In genomic region chr8:80880196-80881106, GRCm38 (mm10) we compare ENCODE assay signal across 8 mouse cellular contexts. TPM values are rescaled to one million over a fixed set of nuclear protein-coding genes. Genes with fewer than 3 reads are reported as not detected.
A peak's percentile ranks its signal among the peaks of the same experiment; 100 is the strongest.
DNase-seq lines count a peak whose midpoint lies in the region; ATAC-seq and TF ChIP-seq lines count a peak whose summit lies in the region.

Gene Gab1 (minus strand): TSS chr8:80880519.

- DNase-seq in c-Kit-positive CD71-positive TER-119-positive erythroid progenitor cells, embryonic 14.5 days (ENCODE audit: low spot score), result peak; percentile 28
- peak; percentile 95 for DNase-seq in kidney, postnatal 14 days
- DNase-seq in neural tube, embryonic 10.5 days (ENCODE audit: extremely low spot score, low spot score), result peak; percentile 92

- TF ChIP-seq CTCF in E14TG2a.4 (conservative IDR thresholded peaks at IDR 0.05; ENCODE audit: low read length), result no peak
- 0 out of 2 replicates have a peak, but pooled peaks have one; percentile 7 for TF ChIP-seq CTCF in testis, adult 2 months (IDR thresholded peaks at IDR 0.05; ENCODE audit: control insufficient read depth, insufficient read depth, insufficient replicate concordance, low read depth, low read length)

- H3K9me3 ChIP-seq in E14TG2a.4 (ENCODE audit: low read length), result peaks cover 7% of the 10 kb centered on the region
- H3K9me3 ChIP-seq in forebrain, embryonic 12.5 days, result no peaks in the 10 kb centered on the region
- no peaks in the 10 kb centered on the region for H3K9me3 ChIP-seq in heart, embryonic 14.5 days (ENCODE audit: control insufficient read depth, low read length)
- no peaks in the 10 kb centered on the region for H3K9me3 ChIP-seq in liver, embryonic 12.5 days (replicated peaks)

- H3K4me1 ChIP-seq in E14TG2a.4 (replicated peaks; ENCODE audit: low read depth, low read length), result peaks cover 18% of the 10 kb centered on the region
- peaks cover 23% of the 10 kb centered on the region for H3K4me1 ChIP-seq in forebrain, embryonic 12.5 days
- H3K4me1 ChIP-seq in heart, embryonic 14.5 days (ENCODE audit: control insufficient read depth in 2 of 2, insufficient read depth in 2 of 2, low read length in 2 of 2), result peaks cover 4 to 15% of the 10 kb centered on the region in 2 experiments
- peaks cover 45% of the 10 kb centered on the region for H3K4me1 ChIP-seq in liver, embryonic 12.5 days
- peaks cover 13% of the 10 kb centered on the region for H3K4me1 ChIP-seq in testis, adult 2 months (ENCODE audit: control insufficient read depth, insufficient read depth, low read length)

- H3K4me2 ChIP-seq in forebrain, embryonic 12.5 days, result peak within 1 kb of the TSS; percentile 61
- peak within 1 kb of the TSS; percentile 71 for H3K4me2 ChIP-seq in heart, embryonic 14.5 days (ENCODE audit: low read length)
- H3K4me2 ChIP-seq in liver, embryonic 12.5 days, result peak within 1 kb of the TSS; percentile 92

- 0 out of 2 replicates have a peak, but pooled peaks have one; percentile 11 for TF ChIP-seq POLR2A in testis, adult 2 months (IDR thresholded peaks at IDR 0.05; ENCODE audit: control insufficient read depth, low read depth, low read length)

- peaks cover 56% of the 10 kb centered on the region for H3K27me3 ChIP-seq in E14TG2a.4 (ENCODE audit: insufficient read depth, low read length)
- H3K27me3 ChIP-seq in forebrain, embryonic 12.5 days, result 0 out of 2 replicates have a peak, but pooled peaks cover 4% of the 10 kb centered on the region
- H3K27me3 ChIP-seq in heart, embryonic 14.5 days (ENCODE audit: control insufficient read depth, insufficient read depth, low read length), result no peaks in the 10 kb centered on the region
- peaks cover 44% of the 10 kb centered on the region for H3K27me3 ChIP-seq in liver, embryonic 12.5 days (replicated peaks)
- no peaks in the 10 kb centered on the region for H3K27me3 ChIP-seq in testis, adult 2 months (ENCODE audit: control insufficient read depth, insufficient read depth, low read length)

- H3K9ac ChIP-seq in forebrain, embryonic 12.5 days, result peak within 1 kb of the TSS; percentile 81
- H3K9ac ChIP-seq in heart, embryonic 14.5 days (ENCODE audit: low read length), result peak within 1 kb of the TSS; percentile 90
- H3K9ac ChIP-seq in liver, embryonic 12.5 days, result peak within 1 kb of the TSS; percentile 71

- no peaks in the 10 kb centered on the region for H3K36me3 ChIP-seq in E14TG2a.4 (ENCODE audit: insufficient read depth, low read length)
- H3K36me3 ChIP-seq in forebrain, embryonic 12.5 days (replicated peaks), result no peaks in the 10 kb centered on the region
- no peaks in the 10 kb centered on the region for H3K36me3 ChIP-seq in heart, embryonic 14.5 days (ENCODE audit: control insufficient read depth, insufficient read depth, low read length)
- no peaks in the 10 kb centered on the region for H3K36me3 ChIP-seq in liver, embryonic 12.5 days
- H3K36me3 ChIP-seq in testis, adult 2 months (ENCODE audit: control insufficient read depth, insufficient read depth, low read length), result no peaks in the 10 kb centered on the region

- WGBS in forebrain, embryonic 12.5 days, result under 1% methylated on average over 59 of the region's 70 CpGs
- WGBS in heart, embryonic 14.5 days, result 1% methylated on average over 59 of the region's 70 CpGs
- WGBS in liver, embryonic 12.5 days (ENCODE audit: insufficient replicate concordance), result 2% methylated on average over 67 of the region's 70 CpGs

- H3K4me3 ChIP-seq in E14TG2a.4 (replicated peaks; ENCODE audit: low read length), result peak within 1 kb of the TSS; percentile 92
- H3K4me3 ChIP-seq in forebrain, embryonic 12.5 days (replicated peaks), result peak within 1 kb of the TSS; percentile 78
- peak within 1 kb of the TSS; percentile 75 to 97 for H3K4me3 ChIP-seq in heart, embryonic 14.5 days (ENCODE audit: control insufficient read depth in 1 of 2, insufficient read depth in 1 of 2, low read depth in 1 of 2, low read length in 2 of 2)
- H3K4me3 ChIP-seq in liver, embryonic 12.5 days, result peak within 1 kb of the TSS; percentile 74
- peak within 1 kb of the TSS; percentile 90 for H3K4me3 ChIP-seq in testis, adult 2 months (ENCODE audit: control insufficient read depth, low read depth, low read length)

- peak; percentile 96 for ATAC-seq in forebrain, embryonic 12.5 days (ENCODE audit: low FRiP score)
- peak; percentile 95 for ATAC-seq in heart, embryonic 14.5 days (ENCODE audit: insufficient number of reproducible peaks, insufficient read depth, low FRiP score, low read depth)
- ATAC-seq in liver, embryonic 12.5 days, result peak; percentile 85

- peak within 1 kb of the TSS; percentile 94 for H3K27ac ChIP-seq in forebrain, embryonic 12.5 days
- peak within 1 kb of the TSS; percentile 93 to 99 for H3K27ac ChIP-seq in heart, embryonic 14.5 days (replicated peaks in 1 of 2; ENCODE audit: control insufficient read depth in 1 of 2, insufficient read depth in 1 of 2, low read depth in 2 of 2, low read length in 2 of 2)
- peak within 1 kb of the TSS; percentile 82 for H3K27ac ChIP-seq in liver, embryonic 12.5 days
- peak within 1 kb of the TSS; percentile 78 for H3K27ac ChIP-seq in testis, adult 2 months (ENCODE audit: control insufficient read depth, insufficient read depth, low read depth, low read length)

RNA-seq across cellular contexts. Expression of gene Gab1, which starts in this region (rescaled TPM):
- 15.3 and 15.6 TPM in 2 replicates for polyA plus RNA-seq in forebrain, embryonic 12.5 days (2016; fragmentation: Nextera tagmentation; extraction: Ambion mirVana)
- 44.4 and 47.6 TPM in 2 replicates for polyA plus RNA-seq in heart, embryonic 14.5 days (2014; fragmentation: Nextera tagmentation; extraction: Ambion mirVana)
- polyA plus RNA-seq in liver, embryonic 12.5 days (2016; fragmentation: Nextera tagmentation; extraction: Ambion mirVana), result 13.1 and 14.6 TPM in 2 replicates
- polyA plus RNA-seq in testis, adult 2 months (2012; rRNA removed), result 9.8 and 11.3 TPM in 2 replicates

Comparison
In these comparisons a context has a peak if more than half of its experiments do, and no peak if none do; other contexts are left out.
1. Peak in every context shown above with its lines: DNase-seq, ATAC-seq, H3K4me3 ChIP-seq and H3K27ac ChIP-seq.
2. DNase-seq: peak in every context shown above with its lines; median percentile 95 in kidney, postnatal 14 days; 92 in neural tube, embryonic 10.5 days; 28 in c-Kit-positive CD71-positive TER-119-positive erythroid progenitor cells, embryonic 14.5 days.